Mouse (Mus musculus): ENCODE results near the gene Agbl5. TPM values are rescaled to one million over a fixed set of nuclear protein-coding genes. Genes with fewer than 3 reads are reported as not detected.

Gene Agbl5
- total RNA-seq, 2 experiments from 2014 or later, result 13.5 to 20.2 TPM

DNA sequence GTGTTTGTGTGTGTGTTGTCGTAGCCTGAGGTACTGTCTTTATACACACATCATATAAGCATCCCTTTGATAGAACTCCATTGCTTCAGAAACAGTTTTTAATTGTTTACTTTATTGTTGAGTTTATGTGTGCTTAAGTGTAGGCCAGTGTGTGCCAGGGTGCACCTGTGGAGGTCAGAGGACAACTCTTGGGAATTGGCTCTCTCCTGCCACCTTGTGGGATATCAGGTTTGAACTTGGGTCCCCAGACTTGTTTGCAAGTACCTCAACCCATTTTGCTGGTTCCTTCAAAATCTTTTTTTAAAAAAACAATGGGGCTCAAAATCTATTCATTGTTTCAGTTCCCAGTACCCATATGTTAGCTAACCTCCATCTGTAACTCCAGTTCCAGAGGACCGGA lies 54.5 kb downstream of the Agbl5 start:
- DNase-seq (ENCODE audit: low spot score in 2 of 2), result no peak
- intact Hi-C loops (cut with DNase I), result no loop called here

DNA sequence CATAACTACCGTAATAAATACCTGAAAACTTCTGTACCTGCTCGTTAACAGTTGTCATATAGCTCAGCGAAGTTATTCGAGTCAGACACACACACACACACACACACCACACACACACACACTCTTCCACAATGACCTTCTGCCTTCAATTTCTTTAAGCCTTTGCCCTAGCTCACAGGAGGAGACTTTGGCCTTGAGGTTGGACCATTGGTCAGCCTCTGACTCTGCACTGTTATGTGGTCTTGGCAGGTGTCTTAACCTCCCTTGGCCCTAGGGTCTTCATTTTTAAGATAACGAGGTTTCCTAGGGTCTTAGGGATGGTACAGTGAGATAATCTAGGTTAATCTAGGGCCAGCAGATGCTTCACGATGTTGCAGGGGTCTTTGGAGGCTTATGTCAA lies 55.9 kb downstream of the Agbl5 start:
- no peak for DNase-seq (ENCODE audit: low spot score in 2 of 2)
- intact Hi-C loops (cut with DNase I), result no loop called here

DNA sequence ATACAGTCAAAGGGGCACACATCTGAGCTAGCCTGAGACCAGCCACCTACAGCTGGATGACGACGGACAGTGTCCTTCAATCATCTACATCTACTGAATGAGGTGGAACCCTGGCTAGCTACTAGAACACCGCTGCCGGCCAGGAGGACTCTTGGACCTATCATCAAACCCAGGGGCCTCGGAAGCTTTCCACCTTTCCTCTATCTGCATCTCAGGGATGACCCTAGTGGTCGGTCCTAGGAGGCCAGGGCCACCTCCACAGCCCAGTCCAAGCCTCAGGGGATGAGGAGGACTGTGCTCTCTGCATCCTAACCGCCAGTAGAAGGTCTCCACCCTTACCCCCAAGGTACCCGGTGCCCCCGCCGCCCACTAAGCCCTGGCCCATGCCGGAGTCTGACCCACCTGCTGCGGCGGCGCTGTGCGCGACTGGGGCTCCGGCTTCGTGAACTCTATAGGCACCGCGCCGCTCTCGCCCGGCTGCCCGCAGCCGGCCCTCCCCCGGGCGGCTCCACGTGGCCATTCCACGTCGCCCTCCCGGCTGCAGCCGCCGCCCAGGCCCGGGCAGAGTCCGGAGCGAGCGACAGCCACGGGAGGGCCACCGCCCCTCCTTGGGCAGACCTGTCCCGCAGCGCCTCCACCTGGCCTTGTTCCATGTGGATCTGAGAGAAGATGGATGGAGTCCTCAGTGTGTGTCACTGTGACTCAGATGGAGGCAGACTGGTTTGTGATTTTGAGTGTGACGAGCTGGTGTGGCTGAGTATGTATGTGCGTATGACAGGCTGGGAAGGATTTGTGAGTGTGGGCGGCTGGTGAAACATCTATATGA lies 56.7 kb downstream of the Agbl5 start, which contains the start of gene Cgref1:
TSS of gene Cgref1 (minus strand) at position 636 of the 826 bp plus-strand sequence.
- peak; percentile 77 to 80 for DNase-seq (ENCODE audit: low spot score in 2 of 2)
- intact Hi-C loops (cut with DNase I), result no loop called here

DNA sequence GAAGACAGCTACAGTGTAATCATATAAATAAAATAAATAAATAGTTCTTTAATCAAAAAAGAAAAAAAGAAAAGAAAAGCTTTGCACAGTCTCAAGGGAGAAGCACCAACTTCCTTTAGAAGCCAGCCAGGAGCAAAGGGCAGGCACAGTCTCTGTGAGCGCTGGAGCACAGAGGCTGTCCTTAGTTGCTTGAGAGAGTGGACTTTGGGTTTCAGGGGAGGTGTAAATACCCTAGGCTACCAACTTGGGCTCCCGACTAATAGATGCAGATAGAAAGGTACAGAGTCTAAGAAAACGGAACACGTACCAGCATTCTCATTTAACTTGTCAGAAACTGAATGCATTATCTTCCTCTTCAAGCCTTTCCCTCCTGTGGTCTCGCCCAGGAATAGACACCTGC lies 60.1 kb downstream of the Agbl5 start:
- DNase-seq (ENCODE audit: low spot score in 2 of 2), result no peak
- intact Hi-C loops (cut with DNase I), result no loop called here

DNA sequence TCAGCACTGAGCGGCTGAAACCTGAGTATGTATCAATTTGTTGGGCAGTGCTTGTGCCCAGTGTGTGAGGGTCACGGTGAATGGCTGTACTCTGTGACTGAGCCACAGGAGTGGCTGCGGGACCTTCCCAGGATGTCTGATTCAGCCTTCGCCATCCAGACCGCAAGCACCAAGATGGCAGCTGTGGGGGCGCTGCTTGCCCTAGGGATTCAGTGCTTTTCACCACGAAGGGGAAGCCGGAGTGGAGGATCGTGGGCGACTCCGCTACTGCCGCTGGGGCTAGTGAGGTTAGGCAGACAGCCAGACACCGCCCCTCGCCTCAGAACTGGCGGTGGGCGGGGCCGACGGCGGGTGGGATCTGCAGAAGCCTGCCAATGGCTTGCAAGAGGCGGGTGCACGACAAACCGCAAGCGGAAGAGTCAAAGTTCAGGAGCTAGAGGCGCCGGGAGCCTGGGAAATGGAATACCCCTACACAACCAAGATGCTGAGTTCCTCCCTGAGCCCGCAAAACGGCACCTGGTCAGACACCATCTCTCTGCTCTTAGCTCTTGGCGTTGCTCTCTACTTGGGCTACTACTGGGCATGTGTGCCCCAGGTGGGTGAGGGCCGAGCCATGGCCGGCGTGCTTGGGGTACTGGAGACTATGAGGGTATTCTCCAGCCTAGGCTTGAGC lies 61.3 kb downstream of the Agbl5 start:
- peak; percentile 90 to 91 for DNase-seq (ENCODE audit: low spot score in 2 of 2)
- intact Hi-C loops (cut with DNase I), result loop anchor here (10.0 kb wide), 1 partner anchor 245 kb away; the partner anchor contains the start of genes Eif2b4 and Snx17

DNA sequence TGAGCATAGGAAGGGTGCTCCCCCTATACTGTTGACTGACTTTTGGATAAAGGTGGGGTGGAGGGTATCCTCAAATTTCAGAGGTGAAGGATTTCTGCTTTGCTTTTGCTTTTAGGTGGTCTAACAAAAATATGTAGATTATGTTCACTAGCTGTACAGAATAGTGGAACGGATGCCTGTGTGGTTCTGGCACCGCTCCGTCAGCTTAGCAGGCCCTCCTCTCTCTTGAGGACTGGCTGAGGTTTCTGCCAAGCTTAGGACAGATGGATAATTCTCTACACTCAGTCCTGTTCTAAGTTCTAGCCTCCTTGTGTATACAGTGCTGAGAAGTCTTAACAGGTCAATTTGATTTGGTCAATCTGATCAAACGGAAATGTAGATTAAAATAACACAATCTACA lies 62.0 kb downstream of the Agbl5 start:
- intact Hi-C loops (cut with DNase I), result loop anchor here (10.0 kb wide), 1 partner anchor 244 kb away; the partner anchor contains the start of genes Eif2b4 and Snx17
- no peak for DNase-seq (ENCODE audit: low spot score in 2 of 2)

DNA sequence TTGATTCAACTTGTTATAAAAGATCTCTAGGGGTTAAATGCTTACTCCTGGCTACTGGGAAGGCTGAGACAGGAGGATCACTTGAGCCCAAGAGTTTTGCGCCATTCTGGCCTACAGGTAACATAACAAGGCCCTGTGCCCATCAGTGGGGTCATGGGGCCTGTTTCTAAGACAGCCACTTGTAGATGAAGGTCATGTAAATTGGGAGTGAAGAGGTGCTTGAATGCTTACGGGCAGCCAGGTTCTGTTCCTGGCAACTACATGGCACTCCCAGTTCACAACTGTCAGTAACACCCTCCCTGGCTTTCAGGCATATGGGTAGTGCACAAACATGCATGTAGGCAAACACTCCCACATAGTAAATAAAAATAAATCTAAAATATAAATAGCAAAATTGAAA lies 62.4 kb downstream of the Agbl5 start:
- no peak for DNase-seq (ENCODE audit: low spot score in 2 of 2)
- intact Hi-C loops (cut with DNase I), result loop anchor here (10.0 kb wide), 1 partner anchor 244 kb away; the partner anchor contains the start of genes Eif2b4 and Snx17

DNA sequence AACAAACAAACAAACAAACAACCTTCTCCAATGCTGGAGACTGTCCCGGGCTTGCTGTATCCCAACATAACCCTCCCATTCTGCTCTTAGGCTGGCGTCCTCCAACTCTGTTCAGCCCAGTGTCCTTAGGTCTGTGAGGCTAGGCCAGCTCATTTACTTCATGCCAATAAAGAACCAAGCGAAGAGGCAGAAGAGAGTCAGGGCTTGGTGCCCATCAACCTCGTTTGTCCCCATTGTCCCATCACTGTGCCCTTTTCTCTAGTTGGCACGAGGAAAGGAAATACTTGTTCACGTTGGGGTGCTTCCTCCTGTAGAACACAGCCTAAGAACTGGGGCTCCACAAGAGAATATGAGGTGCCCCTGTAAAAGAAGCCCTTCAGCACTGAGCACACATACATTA lies 63.2 kb downstream of the Agbl5 start:
- DNase-seq (ENCODE audit: low spot score in 2 of 2), result no peak
- intact Hi-C loops (cut with DNase I), result loop anchor here (10.0 kb wide), 1 partner anchor 243 kb away; the partner anchor contains the start of genes Eif2b4 and Snx17

DNA sequence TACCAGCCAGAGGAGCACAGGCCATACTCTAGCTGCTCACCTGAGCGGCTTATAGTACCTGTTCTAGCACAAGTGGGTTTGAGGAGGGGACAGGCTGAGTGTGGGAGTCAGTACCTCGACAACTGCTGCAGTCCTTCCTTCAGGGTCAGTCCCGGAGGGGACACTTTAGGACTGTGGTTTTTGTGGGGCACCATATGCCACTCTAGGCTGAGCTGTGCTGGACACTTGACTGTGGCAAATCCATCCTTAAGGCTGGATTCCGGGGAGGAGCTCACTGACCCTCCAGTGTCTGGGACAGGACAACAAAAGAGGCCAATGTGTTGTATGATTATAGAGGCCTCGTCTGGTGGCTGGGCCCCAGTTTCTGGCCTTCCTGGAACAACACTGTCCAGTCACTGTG lies 64.1 kb downstream of the Agbl5 start:
- intact Hi-C loops (cut with DNase I), result loop anchor here (10.0 kb wide), 1 partner anchor 242 kb away; the partner anchor contains the start of genes Eif2b4 and Snx17
- DNase-seq (ENCODE audit: low spot score in 2 of 2), result no peak

DNA sequence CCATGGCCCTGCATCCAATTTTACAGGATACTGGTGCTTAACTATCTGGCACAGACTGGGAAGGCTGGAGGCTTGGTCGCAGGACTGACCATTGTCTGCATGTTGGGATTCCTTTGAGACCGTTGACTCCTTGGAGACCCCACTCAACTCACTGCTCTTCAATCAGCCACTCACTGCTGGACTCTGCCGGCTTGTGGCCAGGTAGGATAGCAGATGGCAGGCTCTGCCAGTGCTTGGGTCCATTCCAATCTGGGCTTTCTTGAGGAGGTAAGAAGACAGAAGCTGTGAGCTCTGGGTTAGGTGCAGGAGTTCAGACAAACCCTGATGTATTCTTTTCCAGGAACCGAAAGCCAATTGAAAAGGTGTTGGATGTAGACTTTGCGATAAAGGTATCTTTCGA lies 65.6 kb downstream of the Agbl5 start:
- DNase-seq (ENCODE audit: low spot score in 2 of 2), result no peak
- intact Hi-C loops (cut with DNase I), result loop anchor here (10.0 kb wide), 1 partner anchor 241 kb away; the partner anchor contains the start of genes Eif2b4 and Snx17

DNA sequence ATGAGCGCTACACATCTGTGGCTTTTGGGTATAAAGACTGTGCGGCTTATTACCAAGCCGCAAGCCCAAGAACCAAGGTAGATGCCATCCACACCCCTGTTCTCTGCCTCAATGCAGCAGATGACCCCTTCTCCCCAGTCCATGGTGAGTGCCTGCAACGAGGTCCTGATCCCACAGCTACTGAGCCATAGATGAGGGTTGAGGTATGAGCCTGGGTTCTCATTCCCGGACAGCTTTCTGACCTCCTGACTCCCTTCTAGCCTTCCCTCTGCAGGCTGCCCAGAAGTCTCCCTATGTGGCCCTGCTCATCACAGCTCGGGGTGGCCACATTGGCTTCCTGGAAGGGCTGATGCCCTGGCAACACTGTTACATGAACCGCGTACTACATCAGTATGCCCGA lies 66.1 kb downstream of the Agbl5 start:
- DNase-seq (ENCODE audit: low spot score in 2 of 2), result no peak

DNA sequence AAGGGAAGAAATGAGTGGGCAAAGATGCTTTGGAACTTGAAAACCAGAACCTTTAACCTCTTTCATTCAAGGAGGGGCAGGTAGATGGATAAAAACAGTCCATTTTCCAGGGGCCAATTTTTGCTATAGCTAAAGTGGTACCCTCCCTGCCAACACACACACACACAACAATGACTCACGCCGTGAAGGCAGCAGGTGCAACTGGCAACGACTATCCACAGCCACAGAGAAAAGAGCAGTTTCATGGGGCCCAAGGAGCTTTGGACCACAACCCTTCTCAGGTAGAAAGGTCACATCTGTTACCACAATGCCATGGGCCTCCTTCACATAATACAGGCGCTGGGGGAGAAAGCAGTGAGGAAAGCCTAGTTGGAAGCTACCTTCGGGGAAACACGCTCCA lies 67.3 kb downstream of the Agbl5 start:
- no peak for DNase-seq (ENCODE audit: low spot score in 2 of 2)
- intact Hi-C loops (cut with DNase I), result loop anchor here (10.0 kb wide), 1 partner anchor 239 kb away; the partner anchor contains the start of genes Eif2b4 and Snx17

More for the DNA sequence above, 66.1 kb downstream of the Agbl5 start:
- intact Hi-C loops (cut with DNase I), result loop anchor here (10.0 kb wide), 1 partner anchor 240 kb away; the partner anchor contains the start of genes Eif2b4 and Snx17

Other genes starting within 250 kb of the Agbl5 start
- 10 to 100 TPM; 38.5 to 38.7 TPM for gene Slc35f6, start 240.8 kb upstream of the Agbl5 start, total RNA-seq (2021)
- 1 to 10 TPM; 6.0 TPM for gene Cenpa, start 221.9 kb upstream of the Agbl5 start, total RNA-seq (2021)
- 10 to 100 TPM; 21.6 to 30.1 TPM for gene Dpysl5, start 177.1 kb upstream of the Agbl5 start, total RNA-seq (2021)
- gene Mapre3, start 74.1 kb upstream of the Agbl5 start, total RNA-seq (2021), result 100 to 1,000 TPM; 223 to 238 TPM
- 10 to 100 TPM; 51.9 to 79.5 TPM for gene Tmem214, start 20.7 kb upstream of the Agbl5 start, total RNA-seq (2021)
- gene Ost4, start 19.1 kb downstream of the Agbl5 start, total RNA-seq (2021), result 10 to 100 TPM; 82.6 to 97.0 TPM
- 1 to 10 TPM; 1.7 to 5.1 TPM for gene Emilin1, start 24.7 kb downstream of the Agbl5 start, total RNA-seq (2021)
- 10 to 100 TPM; 14.4 TPM for gene Khk, start 32.7 kb downstream of the Agbl5 start, total RNA-seq (2021)
- 10 to 100 TPM; 26.1 to 26.4 TPM for gene Cgref1, start 56.9 kb downstream of the Agbl5 start, total RNA-seq (2021)
- 100 to 1,000 TPM; 121 to 128 TPM for gene Preb, start 71.7 kb downstream of the Agbl5 start, total RNA-seq (2021)
- gene Tcf23, start 80.0 kb downstream of the Agbl5 start, total RNA-seq (2021), result under 1 TPM; 0.15 to 0.27 TPM
- 10 to 100 TPM; 74.3 to 75.8 TPM for gene Atraid, start 159.6 kb downstream of the Agbl5 start, total RNA-seq (2021)
- gene Slc5a6, start 160.2 kb downstream of the Agbl5 start, total RNA-seq (2021), result 10 to 100 TPM; 14.4 to 17.9 TPM
- 10 to 100 TPM; 18.1 to 21.8 TPM for gene Cad, start 166.1 kb downstream of the Agbl5 start, total RNA-seq (2021)
- gene Dnajc5g, start 217.6 kb downstream of the Agbl5 start, total RNA-seq (2021), result not detected
- 100 to 1,000 TPM; 155 to 159 TPM for gene Slc30a3, start 219.5 kb downstream of the Agbl5 start, total RNA-seq (2021)
- gene Trim54, start 228.0 kb downstream of the Agbl5 start, total RNA-seq (2021), result 1 to 10 TPM; 1.4 to 2.8 TPM

Data from left cerebral cortex, postnatal 36 days (tissue).